Mouse (Mus musculus) embryo, embryonic 10 days (tissue): ENCODE measurements at regions not wholly inside any gene's neighbourhood (a gene's known extent, or its start where the extent isn't known, plus 50 kb on each side); places are given as distances from the start of the nearest gene placed in this dataset.

ENCODE experiments used
- DNase-seq: peaks from one replicate; pipeline ENCODE4 v3.0.0-alpha.2; 2015; ENCODE audit warnings: low spot score

DNA sequence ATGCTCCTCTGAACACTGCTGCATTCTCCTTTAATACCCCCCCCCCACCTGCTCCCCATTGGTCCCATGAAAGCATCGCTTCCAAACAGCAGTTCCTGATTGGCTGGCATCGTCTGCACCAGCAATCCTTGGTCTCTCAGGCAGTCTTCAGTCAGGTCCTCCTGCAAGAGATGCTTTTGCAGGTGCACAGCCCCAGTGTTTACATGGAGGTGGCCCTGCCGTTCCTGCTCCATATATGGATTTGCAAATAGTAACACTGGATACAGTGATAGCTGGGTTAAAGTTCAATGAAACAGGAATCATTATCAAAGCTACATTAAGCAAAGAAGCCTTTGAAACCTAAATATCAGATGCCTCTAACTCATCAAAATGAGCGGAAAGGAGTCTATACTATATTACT, 170.1 kb upstream of the Fat1 start:
- no peak for DNase-seq

DNA sequence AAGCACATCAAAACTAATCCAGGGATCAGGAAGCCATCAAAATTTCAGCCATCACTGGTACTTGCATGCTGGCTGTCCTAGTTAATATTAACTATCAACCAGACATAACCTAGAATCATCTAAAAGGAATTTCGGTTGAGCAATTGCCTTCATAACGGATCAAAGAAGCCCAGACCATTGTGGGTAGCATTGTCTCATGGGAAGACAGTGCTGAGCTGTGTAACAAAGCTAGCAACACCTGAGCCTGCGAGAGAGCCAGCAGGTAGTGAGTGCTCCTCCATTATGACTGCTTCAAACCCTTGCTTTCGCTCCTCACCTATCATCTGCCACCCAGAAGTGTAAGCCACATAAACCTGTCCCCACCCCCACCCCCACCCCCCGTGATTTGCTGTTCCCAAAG, 169.6 kb upstream of the Fat1 start:
- DNase-seq, result no peak

DNA sequence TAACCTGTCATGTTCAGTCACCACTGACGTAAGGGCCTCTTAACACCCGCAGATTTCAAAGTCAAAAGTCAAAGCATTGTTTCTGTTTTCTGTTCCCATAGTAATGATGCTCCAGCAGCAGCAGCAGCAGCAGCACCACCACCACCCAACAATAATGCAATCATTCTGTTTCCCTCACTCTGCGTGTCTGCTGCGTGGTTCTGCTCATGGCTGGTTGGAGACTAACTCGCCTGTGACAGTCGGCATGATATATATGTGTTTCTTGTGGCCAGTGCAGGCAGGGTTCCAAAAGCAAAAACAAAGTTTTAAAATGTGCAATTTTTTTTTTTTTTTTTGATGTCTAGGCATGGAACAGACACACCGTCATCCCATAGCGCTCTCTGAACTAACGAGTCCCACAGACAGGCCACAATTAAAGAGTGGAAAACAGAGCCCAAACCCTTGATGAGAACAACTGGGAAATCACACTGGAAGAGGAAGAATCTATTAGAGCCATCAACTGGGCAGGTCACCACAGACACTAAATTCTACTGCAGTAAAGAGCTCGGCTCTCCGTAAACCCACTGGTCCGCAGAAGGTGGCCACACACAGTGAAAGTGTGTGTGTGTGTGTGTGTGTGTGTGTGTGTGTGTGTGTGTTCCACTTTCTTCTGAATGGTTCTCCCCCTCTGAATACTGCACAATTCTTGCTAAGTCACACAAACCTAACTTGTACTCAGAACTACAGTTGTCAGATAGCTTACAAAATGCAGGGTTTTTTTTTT, 169.0 kb upstream of the Fat1 start:
- DNase-seq, result no peak

DNA sequence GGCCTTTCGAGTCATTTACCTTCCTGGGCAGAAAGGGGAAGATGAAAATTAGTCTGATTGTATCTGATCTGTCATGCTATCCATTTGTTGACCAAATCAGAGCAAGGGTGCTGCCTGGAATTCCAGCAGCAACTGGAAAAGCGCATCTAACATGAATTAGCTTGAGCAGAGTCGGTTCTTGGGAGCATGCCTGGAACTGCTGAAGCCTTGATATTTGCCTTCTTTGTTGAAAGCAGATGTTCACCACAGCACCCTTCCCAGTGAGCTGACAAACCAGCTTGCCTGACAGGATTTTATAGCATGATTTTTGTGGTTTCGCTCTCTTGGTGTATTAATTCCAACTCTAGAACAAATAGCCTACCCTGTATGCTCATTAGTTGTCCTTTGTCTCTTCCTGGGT, 168.0 kb upstream of the Fat1 start:
- DNase-seq, result no peak

DNA sequence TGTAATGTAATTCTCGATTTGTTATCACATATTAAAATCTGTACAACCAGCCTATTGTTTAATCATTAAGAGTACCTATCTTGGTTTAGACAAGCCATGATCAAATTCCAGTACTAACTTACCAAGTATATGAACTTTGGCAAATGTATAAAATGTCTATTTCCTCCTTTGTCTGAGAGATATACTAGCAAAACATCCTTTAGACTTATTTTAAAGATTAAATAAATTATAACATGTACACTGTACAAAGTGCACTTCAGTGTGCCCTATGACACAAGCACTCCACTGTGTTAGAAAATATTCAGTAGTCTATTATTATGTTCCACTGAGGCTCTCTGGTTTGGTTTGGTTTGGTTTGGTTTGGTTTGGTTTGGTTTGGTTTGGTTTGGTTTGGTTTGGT, 156.0 kb upstream of the Fat1 start:
- no peak for DNase-seq

DNA sequence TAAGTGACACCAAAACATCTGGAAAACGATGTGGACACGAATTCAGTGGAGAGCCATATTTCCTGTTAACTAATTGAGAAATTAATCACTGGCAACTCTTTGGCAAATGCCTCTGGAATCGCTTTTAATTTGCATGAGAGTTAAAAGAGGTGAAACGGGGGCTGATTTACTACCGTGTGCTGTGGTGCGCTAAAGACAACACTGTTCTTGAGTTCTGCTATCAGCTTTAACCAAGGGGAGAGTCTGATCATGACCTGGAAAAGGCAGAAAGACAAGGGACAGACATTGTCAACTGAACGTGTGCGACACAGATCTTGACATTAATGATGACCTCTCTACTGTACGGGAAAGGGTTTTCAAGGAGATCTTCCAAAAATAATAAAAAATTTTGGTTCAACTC, 152.8 kb upstream of the Fat1 start:
- DNase-seq, result no peak

DNA sequence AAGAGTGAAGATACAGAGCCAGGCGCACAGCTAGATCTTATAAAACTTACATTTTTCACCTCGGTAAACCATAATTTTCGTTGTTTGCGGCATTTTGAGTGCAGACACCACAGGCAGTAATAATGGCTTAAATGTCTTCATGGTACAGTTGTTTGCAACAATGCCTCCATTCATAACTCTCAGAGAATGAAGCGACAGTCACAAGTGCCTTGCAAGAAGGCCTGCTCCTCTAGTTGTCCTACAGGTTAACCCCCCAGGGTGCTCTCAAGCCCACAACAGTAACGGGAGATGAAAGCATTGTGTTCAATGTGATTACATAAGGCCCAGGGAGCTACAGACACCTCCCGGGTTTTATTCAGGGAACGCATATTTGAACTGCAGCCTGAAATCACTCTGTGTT, 150.1 kb upstream of the Fat1 start:
- DNase-seq, result no peak

DNA sequence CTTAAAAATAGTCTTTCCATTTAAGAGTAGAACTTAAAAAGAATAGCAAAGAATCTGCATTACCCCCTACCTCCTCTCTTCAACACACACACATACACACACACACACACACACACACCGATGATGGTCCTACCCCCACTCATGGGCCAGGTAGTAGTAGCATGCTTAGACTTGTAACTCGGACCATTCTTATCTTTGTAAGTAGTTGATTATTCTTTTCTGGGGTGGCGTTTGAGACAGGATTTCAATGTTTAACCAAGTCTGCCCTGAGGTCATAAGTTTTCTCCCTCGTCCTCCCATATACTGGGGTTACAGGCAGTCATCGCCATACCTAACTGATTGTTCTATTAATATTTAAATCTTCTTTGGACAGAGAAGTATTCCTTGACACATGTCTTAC, 148.5 kb upstream of the Fat1 start:
- DNase-seq, result no peak

DNA sequence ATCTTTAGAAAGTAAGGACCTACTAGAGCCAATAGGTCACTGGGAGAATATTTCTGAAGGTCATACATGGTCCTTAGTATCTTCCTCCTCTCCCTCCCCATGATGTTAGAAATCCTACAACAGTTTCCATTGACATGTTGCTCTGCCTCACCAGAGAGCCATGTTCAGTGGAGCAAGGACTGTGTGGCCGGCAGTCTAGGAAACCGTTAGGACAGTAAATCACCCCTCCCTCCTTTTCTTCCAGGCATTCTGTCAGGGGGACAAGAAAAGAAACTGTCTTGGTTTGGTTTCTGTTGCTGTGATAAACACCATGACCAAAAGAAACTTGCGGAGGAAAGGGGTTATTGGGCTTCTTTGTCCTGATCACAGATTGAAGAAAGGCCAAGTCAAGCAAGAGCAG, 147.0 kb upstream of the Fat1 start:
- DNase-seq, result no peak

DNA sequence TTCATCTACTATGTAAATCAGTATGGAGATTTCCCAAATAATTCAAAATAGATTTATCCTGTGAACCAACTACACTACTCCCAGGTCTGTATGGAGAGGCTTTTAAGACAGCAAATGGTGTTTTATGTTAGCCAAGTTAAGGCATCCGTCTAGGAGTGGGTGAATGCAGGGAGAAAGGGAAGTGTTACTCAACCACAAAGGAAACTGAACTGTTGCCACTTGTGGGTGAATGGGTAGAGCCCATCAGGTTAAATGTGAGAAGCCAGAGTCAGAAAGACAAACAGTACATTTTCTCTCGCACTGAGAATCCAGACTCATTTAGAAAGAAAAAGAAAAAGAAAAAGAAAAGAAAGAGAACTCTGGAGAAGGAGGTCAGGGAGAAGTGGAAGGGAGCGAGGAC, 135.7 kb upstream of the Fat1 start:
- DNase-seq, result no peak

DNA sequence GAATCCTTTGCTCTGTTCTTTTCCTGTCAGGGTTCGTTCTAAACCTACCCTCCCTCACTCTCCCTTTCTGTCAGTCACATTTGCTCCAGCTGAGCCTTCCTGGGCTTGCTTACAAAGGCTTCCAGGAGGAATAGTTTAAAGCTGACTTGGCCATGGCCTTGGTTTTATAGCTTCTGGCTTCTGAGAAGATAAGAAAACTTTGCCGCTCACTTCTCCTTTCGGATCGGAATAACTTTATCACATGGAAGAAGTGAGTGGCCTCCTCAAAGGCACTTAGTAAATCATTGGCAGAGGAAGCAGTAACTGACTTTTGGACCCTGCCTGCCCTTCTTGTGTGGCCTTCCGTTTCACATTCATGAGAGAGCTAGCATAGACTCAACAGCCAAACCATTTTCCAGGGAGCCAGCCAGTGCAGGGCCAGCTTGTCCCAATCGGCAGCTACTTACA, 134.4 kb upstream of the Fat1 start:
- peak; percentile 28 for DNase-seq

DNA sequence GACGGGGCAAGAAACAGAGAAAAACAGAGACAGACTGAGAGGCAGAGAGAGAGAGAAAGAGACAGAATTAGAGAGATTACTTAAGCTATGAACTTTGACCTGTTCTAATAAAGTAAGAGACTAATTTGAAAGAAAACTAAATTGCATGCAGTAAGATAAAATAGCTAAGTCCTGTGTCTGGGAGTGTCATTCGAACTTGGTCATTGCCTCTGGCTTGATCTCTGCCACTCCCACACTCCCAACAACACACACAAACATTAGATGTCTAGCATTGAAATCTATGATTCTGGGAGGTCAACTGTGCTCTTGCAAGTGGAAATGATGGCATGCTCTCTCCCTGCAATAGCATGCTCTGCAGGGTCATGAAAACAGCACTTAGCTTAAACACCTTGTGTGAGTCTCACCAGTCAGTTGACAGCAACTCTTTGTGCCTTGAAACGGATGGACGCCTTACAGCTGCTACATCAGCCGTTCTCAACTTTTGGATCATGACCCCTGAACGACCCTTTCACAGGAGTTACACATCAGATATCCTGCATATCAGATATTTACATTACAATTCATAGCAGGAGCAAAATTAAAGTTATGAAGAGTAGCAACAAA, 133.5 kb upstream of the Fat1 start:
- peak; percentile 48 for DNase-seq

DNA sequence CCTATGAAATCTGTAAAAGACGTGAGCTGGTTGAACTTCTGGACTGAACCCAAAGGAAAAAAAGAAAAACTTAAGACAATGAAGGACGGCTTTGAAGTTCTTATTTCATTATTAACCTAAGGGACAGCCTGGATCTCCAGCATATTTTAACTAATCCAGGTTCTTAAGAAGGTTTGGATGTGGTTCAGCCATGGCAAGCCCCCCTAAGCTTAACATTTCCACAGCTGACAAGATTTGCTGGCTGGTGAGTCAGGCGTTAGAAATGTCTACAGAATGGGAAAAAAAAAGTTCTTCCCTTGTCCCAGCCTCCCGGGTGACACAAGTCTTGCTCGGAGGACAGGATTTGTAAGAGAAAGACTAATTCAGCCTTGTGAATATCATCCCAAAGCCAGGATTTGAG, 132.9 kb upstream of the Fat1 start:
- DNase-seq, result no peak

DNA sequence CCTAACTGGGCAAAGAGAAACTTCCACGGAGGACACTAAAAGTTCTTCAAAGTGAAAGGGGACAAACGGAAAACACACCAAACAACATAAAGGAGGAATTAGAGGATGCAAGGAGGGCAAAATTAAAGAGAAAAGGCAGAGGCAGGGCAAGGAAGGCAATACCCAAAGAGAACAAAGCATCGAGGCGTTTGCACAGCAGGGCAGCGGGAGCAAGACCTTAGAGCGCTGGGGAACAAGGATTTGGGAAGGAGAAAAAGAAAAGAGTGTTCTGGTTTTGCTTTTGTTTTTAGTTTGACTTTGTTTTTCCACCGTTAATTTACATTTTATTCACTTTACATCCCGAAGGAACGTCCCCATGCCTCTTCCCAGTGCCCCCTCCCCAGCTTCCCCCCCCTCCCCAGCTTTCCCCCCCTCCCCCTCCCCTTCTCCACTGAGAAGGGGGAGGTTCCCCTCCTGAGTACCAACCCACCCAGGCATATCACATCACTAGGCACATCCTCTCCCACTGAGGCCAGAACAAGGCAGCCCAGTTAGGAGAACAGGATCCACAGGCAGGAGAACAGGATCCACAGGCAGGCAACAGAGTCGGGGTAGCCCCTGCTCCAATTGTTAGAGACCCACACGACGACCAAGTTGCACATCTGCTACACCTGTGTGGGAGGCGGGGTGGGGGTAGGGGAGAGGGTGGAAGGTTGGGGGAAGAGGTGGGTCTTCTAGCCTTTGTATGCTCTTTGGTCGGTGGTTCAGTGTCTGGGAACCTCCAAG, 130.7 kb upstream of the Fat1 start:
- DNase-seq, result no peak

DNA sequence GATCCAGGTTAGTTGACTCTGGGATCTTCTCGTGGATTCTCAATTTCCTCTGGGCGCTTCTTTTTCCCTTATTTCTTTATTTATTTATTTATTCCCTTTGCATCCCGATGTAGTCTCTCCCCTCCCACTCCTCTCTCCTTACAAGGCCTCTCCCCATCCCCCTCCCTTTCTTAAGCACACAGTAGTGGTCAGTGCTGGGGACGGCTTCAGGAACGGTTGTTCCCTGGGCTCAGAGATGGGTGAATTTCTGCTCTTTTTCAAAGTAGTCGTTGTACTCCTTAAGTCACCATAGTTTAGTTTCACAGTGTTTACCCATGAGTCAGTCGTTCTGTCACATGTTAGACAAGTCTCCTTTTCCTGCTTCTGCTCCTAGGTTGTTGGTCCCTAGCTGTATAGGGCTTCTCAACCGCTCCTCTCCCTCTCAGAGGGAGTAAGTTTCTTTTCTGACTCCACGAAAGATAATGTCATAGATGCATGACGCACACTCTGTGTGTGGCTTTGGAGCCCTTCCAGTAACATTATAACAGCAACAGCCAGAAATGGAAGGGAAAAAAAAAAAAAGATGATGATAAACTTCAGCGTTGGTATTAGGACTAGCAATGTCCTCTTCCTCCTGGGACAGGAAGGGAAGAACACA, 129.9 kb upstream of the Fat1 start:
- DNase-seq, result no peak

DNA sequence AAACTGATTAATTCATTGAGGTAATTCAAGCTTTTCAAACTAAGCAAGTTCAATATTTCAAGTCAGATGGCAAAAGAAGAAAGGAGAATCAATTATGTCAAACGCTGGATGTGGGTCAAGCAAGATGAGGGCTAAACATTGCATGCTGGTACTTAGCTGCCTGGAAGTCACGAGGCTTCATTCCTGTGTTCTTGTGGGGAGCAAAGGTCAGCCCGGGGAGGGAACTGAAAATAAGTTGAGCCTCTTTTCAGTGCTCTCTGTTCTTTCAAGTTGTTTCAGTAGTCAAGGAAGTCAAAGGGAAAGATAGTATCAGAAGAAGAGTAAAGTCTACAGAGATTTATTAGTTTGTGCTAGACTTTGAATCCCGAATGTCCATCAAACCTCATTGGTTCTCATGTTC, 122.9 kb upstream of the Fat1 start:
- no peak for DNase-seq

DNA sequence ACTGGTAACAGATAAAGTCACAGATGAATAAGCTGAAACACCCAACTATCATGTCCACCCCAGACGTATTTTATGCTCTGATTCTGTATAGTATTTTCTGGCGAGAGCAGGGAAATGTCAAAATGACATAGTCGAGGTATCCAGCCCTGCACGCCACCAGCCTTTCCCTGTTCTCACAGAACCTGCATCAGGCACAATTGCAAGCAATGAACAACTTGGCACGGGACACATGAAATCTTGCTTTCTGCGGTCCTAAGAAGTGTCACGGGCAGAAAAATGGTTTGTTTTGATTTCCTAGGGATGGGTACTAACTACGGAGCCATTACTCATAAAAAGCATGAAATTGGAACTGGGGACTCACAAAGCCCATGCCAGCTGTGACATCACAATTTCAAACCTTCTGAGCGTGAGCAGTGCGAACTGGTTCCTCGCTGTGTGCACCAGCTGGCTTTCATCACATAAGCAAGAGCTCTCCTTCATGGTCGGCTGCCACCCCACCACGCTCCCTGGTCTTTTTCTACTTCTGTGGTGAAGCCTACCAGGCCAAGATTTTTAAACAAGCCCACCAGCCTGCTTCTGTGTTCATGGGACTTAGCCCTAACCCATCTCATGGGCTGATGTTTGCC, 117.6 kb upstream of the Fat1 start:
- no peak for DNase-seq

DNA sequence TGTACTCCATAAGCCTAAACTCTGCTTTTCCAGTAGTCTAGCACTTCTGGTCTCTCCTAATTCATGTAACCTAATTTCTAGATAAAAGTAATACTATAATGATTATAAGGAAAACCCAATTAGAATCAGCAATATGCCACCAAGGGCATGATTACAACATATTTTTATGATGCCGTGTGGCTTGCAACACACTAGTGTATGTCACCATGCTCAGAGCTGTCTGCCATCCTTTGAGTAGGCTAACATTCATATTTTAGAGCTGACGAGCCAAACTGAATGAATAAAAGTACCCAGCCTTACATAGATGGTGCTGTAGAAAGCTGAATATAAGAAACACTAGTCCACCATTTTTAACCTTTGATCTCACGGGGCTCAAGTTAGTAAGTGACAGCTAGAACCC, 116.0 kb upstream of the Fat1 start:
- no peak for DNase-seq

DNA sequence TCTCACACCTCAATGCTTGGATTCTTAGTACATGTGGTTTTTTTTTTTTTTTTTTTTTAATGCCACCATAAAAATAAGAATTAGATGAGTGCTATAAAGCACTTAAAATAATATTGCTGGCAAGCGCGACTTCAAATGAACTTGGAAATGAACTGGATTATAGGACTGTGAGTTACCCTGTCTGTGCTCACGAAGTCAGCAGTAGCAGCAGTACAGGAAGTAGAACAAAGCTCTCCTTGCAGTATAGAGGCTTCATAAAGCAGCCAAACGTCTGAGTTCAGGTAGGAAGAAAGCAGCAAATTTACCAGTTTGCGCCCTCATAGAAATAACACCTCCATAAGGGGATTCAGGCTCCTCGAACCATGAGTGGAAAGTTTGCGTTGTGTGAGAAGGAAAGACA, 115.6 kb upstream of the Fat1 start:
- no peak for DNase-seq

DNA sequence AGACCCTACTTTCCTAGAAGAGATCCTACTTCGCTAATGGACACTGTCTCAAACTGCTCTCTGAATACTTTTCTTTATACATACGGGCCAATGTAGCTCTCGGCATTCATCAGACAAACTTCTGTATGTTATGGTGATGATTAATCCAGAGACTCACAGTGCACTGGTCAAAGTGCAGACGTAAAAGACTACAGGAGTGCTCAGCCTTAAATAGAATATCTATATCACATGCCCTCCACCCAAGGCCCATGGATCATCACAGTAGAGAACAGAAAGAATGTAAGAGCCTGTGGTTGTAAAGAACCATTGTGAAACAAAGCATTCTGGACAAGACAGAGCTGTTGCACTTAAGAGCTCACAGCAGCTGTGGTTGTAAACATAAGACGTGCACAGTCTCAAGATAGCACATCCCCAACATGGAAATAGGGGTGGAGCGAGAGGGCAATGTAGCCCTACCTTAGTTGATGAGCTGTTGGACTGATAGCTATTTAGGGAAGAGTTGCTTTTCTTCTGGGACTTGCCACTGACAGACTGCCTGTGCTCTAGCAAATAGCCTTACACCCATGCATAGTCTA, 110.0 kb upstream of the Fat1 start:
- no peak for DNase-seq

DNA sequence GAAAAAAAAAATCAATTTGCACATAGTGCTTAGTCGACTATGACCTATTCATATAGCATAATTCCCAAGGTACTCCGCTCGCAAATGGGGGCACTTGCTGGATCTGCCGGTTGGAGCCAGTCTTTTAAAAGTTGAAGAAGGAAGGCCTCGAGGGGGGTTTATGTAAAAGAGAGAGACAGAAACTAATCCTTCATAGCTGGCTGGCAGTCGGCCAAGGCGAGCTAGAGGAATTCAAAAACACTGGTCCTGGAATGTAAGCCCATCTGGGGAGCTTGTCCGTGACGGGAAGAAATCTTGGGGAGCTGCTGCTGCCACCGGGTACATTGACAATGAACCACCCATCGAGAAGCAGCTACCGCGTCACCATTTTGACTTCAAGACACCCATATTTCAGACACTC, 108.3 kb upstream of the Fat1 start:
- DNase-seq, result peak; percentile 17

DNA sequence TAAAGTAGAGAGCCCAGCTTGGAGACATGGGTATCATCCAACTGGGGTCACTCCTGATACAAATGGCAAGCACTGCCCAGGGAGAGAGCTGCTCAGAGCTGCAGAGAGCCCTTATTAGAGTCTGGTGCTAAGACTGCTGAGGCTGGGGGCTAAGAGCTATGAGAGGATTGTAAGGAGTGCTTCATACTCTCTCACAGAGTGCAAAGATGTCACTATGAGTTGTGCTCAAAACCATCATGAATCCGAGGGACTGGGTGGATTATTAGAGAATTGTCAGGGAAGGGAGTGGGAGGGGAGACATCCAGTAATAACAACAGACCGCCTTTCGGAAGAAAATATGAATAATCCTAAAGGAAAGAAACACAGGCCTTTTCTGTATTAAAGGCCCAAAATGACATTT, 107.2 kb upstream of the Fat1 start:
- no peak for DNase-seq
